Mouse (Mus musculus): ENCODE results near the gene Sertad4. TPM values are rescaled to one million over a fixed set of nuclear protein-coding genes. Genes with fewer than 3 reads are reported as not detected.
A peak's percentile ranks its signal among the peaks of the same experiment; 100 is the strongest.

Sertad4 gene
- polyA plus RNA-seq, 1 experiment from 2014 or later: 5.7 TPM

GRCm38 (mm10) chr1:192854819-192855271 lies 711 bp downstream of the Sertad4 start:
- peak overlapping the region; percentile 94 for H3K9ac ChIP-seq (ENCODE audit: low read length)
- H3K36me3 ChIP-seq (ENCODE audit: control insufficient read depth, insufficient read depth, low read length): no peaks in the 10 kb centered on the region
- peaks cover 36% of the 10 kb centered on the region for H3K4me1 ChIP-seq (ENCODE audit: control insufficient read depth, insufficient read depth, low read length)
- H3K4me2 ChIP-seq (ENCODE audit: low read depth, low read length): peak overlapping the region; percentile 55
- no peaks in the 10 kb centered on the region for H3K27me3 ChIP-seq (ENCODE audit: control insufficient read depth, insufficient read depth, low read length)
- H3K9me3 ChIP-seq (replicated peaks; ENCODE audit: control insufficient read depth, low read length): no peaks in the 10 kb centered on the region
- H3K27ac ChIP-seq (ENCODE audit: low read length): peak overlapping the region; percentile 92
- WGBS: under 1% methylated on average over 31 of the region's 45 CpGs
- H3K4me3 ChIP-seq (replicated peaks; ENCODE audit: low read length): peak overlapping the region; percentile 80
- peak; percentile 59 for ATAC-seq (ENCODE audit: insufficient read depth, low FRiP score)

GRCm38 (mm10) chr1:192853988-192854818 lies 1.4 kb downstream of the Sertad4 start:
- Histone ChIP-seq H3K4me2 (ENCODE audit: low read depth, low read length) (peak overlapping the region; percentile 55), H3K9ac (ENCODE audit: low read length) (peak overlapping the region; percentile 94), H3K27ac (ENCODE audit: low read length) (peak overlapping the region; percentile 92), H3K4me3 (replicated peaks; ENCODE audit: low read length) (peak overlapping the region; percentile 80), H3K27me3 (ENCODE audit: control insufficient read depth, insufficient read depth, low read length) (no peaks in the 10 kb centered on the region), H3K4me1 (ENCODE audit: control insufficient read depth, insufficient read depth, low read length) (peaks cover 37% of the 10 kb centered on the region), H3K9me3 (replicated peaks; ENCODE audit: control insufficient read depth, low read length) (no peaks in the 10 kb centered on the region), H3K36me3 (ENCODE audit: control insufficient read depth, insufficient read depth, low read length) (no peaks in the 10 kb centered on the region)
- WGBS: 6% methylated on average over 19 of the region's 19 CpGs
- peak; percentile 12; the same call in 1 of the 2 replicates for ATAC-seq (ENCODE audit: insufficient read depth, low FRiP score)

GRCm38 (mm10) chr1:192853429-192853828 lies 2.1 kb downstream of the Sertad4 start:
- Histone ChIP-seq H3K4me1 (ENCODE audit: control insufficient read depth, insufficient read depth, low read length) (peaks cover 37% of the 10 kb centered on the region), H3K4me2 (ENCODE audit: low read depth, low read length) (peak overlapping the region; percentile 55), H3K4me3 (replicated peaks; ENCODE audit: low read length) (peak overlapping the region; percentile 80), H3K27me3 (ENCODE audit: control insufficient read depth, insufficient read depth, low read length) (no peaks in the 10 kb centered on the region), H3K9ac (ENCODE audit: low read length) (0 out of 2 replicates have a peak overlapping the region, but pooled peaks have one; percentile 94), H3K9me3 (replicated peaks; ENCODE audit: control insufficient read depth, low read length) (no peaks in the 10 kb centered on the region), H3K27ac (ENCODE audit: low read length) (no peak overlapping the region), H3K36me3 (ENCODE audit: control insufficient read depth, insufficient read depth, low read length) (peaks cover 5% of the 10 kb centered on the region; the same call in 1 of the 2 replicates)
- 60% methylated on average over 2 of the region's 2 CpGs for WGBS
- no peak for ATAC-seq (ENCODE audit: insufficient read depth, low FRiP score)

GRCm38 (mm10) chr1:192852047-192852446 lies 3.5 kb downstream of the Sertad4 start:
- peaks cover 37% of the 10 kb centered on the region for H3K4me1 ChIP-seq (ENCODE audit: control insufficient read depth, insufficient read depth, low read length)
- no peaks in the 10 kb centered on the region for H3K9me3 ChIP-seq (replicated peaks; ENCODE audit: control insufficient read depth, low read length)
- H3K36me3 ChIP-seq (ENCODE audit: control insufficient read depth, insufficient read depth, low read length): peaks cover 5% of the 10 kb centered on the region; the same call in 1 of the 2 replicates
- no peak overlapping the region for H3K27ac ChIP-seq (ENCODE audit: low read length)
- no peak overlapping the region for H3K4me3 ChIP-seq (replicated peaks; ENCODE audit: low read length)
- no peak overlapping the region for H3K4me2 ChIP-seq (ENCODE audit: low read depth, low read length)
- no peak for ATAC-seq (ENCODE audit: insufficient read depth, low FRiP score)
- H3K27me3 ChIP-seq (ENCODE audit: control insufficient read depth, insufficient read depth, low read length): no peaks in the 10 kb centered on the region
- H3K9ac ChIP-seq (ENCODE audit: low read length): no peak overlapping the region

GRCm38 (mm10) chr1:192851640-192852039 lies 3.9 kb downstream of the Sertad4 start:
- Histone ChIP-seq H3K36me3 (ENCODE audit: control insufficient read depth, insufficient read depth, low read length) (peaks cover 5% of the 10 kb centered on the region; the same call in 1 of the 2 replicates), H3K4me1 (ENCODE audit: control insufficient read depth, insufficient read depth, low read length) (peaks cover 37% of the 10 kb centered on the region), H3K4me2 (ENCODE audit: low read depth, low read length) (no peak overlapping the region), H3K4me3 (replicated peaks; ENCODE audit: low read length) (no peak overlapping the region), H3K27ac (ENCODE audit: low read length) (peak overlapping the region; percentile 60), H3K27me3 (ENCODE audit: control insufficient read depth, insufficient read depth, low read length) (no peaks in the 10 kb centered on the region), H3K9me3 (replicated peaks; ENCODE audit: control insufficient read depth, low read length) (no peaks in the 10 kb centered on the region), H3K9ac (ENCODE audit: low read length) (no peak overlapping the region)
- peak; percentile 39; the same call in 1 of the 2 replicates for ATAC-seq (ENCODE audit: insufficient read depth, low FRiP score)
- 14% methylated on average over 6 of the region's 6 CpGs for WGBS

- no peak overlapping the region for H3K4me3 ChIP-seq (replicated peaks; ENCODE audit: low read length)
Measured at GRCm38 (mm10) chr1:192851126-192851525, 4.4 kb downstream of the Sertad4 start.

GRCm38 (mm10) chr1:192849616-192850015 lies 5.9 kb downstream of the Sertad4 start:
- no peak for ATAC-seq (ENCODE audit: insufficient read depth, low FRiP score)
- no peak overlapping the region for H3K27ac ChIP-seq (ENCODE audit: low read length)
- H3K9me3 ChIP-seq (replicated peaks; ENCODE audit: control insufficient read depth, low read length): no peaks in the 10 kb centered on the region
- WGBS: 50% methylated on average over 5 of the region's 5 CpGs
- H3K9ac ChIP-seq (ENCODE audit: low read length): no peak overlapping the region
- peaks cover 5% of the 10 kb centered on the region; the same call in 1 of the 2 replicates for H3K36me3 ChIP-seq (ENCODE audit: control insufficient read depth, insufficient read depth, low read length)
- no peak overlapping the region for H3K4me3 ChIP-seq (replicated peaks; ENCODE audit: low read length)
- H3K4me1 ChIP-seq (ENCODE audit: control insufficient read depth, insufficient read depth, low read length): peaks cover 31% of the 10 kb centered on the region
- H3K4me2 ChIP-seq (ENCODE audit: low read depth, low read length): no peak overlapping the region
- H3K27me3 ChIP-seq (ENCODE audit: control insufficient read depth, insufficient read depth, low read length): no peaks in the 10 kb centered on the region

More at GRCm38 (mm10) chr1:192851126-192851525, 4.4 kb downstream of the Sertad4 start:
- Histone ChIP-seq H3K27me3 (ENCODE audit: control insufficient read depth, insufficient read depth, low read length) (no peaks in the 10 kb centered on the region), H3K4me1 (ENCODE audit: control insufficient read depth, insufficient read depth, low read length) (peaks cover 34% of the 10 kb centered on the region), H3K9me3 (replicated peaks; ENCODE audit: control insufficient read depth, low read length) (no peaks in the 10 kb centered on the region), H3K27ac (ENCODE audit: low read length) (peak overlapping the region; percentile 60), H3K9ac (ENCODE audit: low read length) (0 out of 2 replicates have a peak overlapping the region, but pooled peaks have one; percentile 28), H3K4me2 (ENCODE audit: low read depth, low read length) (no peak overlapping the region), H3K36me3 (ENCODE audit: control insufficient read depth, insufficient read depth, low read length) (peaks cover 5% of the 10 kb centered on the region; the same call in 1 of the 2 replicates)
- no peak for ATAC-seq (ENCODE audit: insufficient read depth, low FRiP score)
- 10% methylated on average over 2 of the region's 2 CpGs for WGBS

GRCm38 (mm10) chr1:192847254-192847653 lies 8.3 kb downstream of the Sertad4 start:
- Histone ChIP-seq H3K27ac (ENCODE audit: low read length) (no peak overlapping the region), H3K4me3 (replicated peaks; ENCODE audit: low read length) (no peak overlapping the region), H3K9me3 (replicated peaks; ENCODE audit: control insufficient read depth, low read length) (no peaks in the 10 kb centered on the region), H3K27me3 (ENCODE audit: control insufficient read depth, insufficient read depth, low read length) (no peaks in the 10 kb centered on the region), H3K4me1 (ENCODE audit: control insufficient read depth, insufficient read depth, low read length) (peaks cover 17% of the 10 kb centered on the region), H3K4me2 (ENCODE audit: low read depth, low read length) (no peak overlapping the region), H3K36me3 (ENCODE audit: control insufficient read depth, insufficient read depth, low read length) (peaks cover 5% of the 10 kb centered on the region; the same call in 1 of the 2 replicates), H3K9ac (ENCODE audit: low read length) (no peak overlapping the region)
- ATAC-seq (ENCODE audit: insufficient read depth, low FRiP score): no peak
- WGBS: 67% methylated on average over 3 of the region's 3 CpGs

Data from stomach, embryonic 16.5 days (tissue).